Comparison of ENCODE assay signal across 8 mouse cellular contexts in the genomic region with DNA sequence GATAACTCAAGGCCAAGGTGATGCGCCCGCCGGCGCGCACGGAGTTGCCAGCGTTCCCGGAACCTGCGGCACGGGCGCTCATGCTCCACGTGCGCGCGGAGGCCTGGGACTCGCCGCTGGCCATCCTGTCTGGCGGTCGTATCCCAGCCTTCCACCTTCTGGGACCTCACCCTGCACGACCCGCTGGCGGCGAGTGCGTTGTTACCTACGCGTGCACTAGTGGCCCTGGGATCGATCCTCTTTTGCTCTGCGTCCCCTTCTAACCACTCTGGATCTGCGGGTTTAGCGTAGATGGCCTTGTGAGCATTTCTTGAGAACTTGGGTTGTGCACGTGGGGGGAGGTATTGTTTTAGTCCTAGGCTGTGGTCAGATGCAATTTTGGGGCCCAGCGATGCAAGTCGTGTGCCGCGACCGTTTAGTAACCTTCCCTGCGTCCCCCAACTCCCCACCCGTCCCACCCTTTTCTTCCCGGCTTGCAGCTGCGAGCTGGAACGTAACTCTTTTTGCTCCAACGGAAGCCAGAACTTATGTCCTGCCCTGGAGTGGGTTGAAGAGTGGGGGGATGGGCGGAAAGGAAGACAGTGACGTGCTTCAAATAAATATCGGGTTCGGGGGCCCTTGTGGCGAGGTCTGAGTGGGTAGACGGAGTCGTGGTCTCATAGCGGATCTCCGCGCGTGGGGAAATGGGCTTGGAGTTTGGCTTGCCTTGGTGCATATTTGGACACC. TPM values are rescaled to one million over a fixed set of nuclear protein-coding genes. Genes with fewer than 3 reads are reported as not detected.
DNase-seq lines count a peak whose midpoint lies in the region; ATAC-seq and TF ChIP-seq lines count a peak whose summit lies in the region.

No protein-coding gene starts in this region.

- peak overlapping the region; percentile 59 for H3K9ac ChIP-seq in hindbrain, embryonic 15.5 days
- H3K9ac ChIP-seq in liver, postnatal 0 days (replicated peaks), result peak overlapping the region; percentile 79

- TF ChIP-seq EP300 in liver, postnatal 0 days (IDR thresholded peaks at IDR 0.05; ENCODE audit: low read depth), result no peak

- peaks cover 4% of the 10 kb centered on the region; the same call in 1 of the 2 replicates for H3K4me1 ChIP-seq in kidney, adult 2 months (ENCODE audit: control insufficient read depth, insufficient read depth, low read length)
- peaks cover 72% of the 10 kb centered on the region for H3K4me1 ChIP-seq in erythroblast, embryonic 14.5 days (ENCODE audit: control insufficient read depth)
- peaks cover 24% of the 10 kb centered on the region for H3K4me1 ChIP-seq in hindbrain, embryonic 15.5 days (replicated peaks)
- H3K4me1 ChIP-seq in liver, postnatal 0 days (ENCODE audit: insufficient read depth), result peaks cover 29% of the 10 kb centered on the region

- no peak overlapping the region for H3K27ac ChIP-seq in kidney, adult 2 months (ENCODE audit: insufficient read depth, low read depth, low read length)
- H3K27ac ChIP-seq in hindbrain, embryonic 15.5 days (replicated peaks), result peak overlapping the region; percentile 45; the same call in 1 of the 2 replicates
- H3K27ac ChIP-seq in liver, postnatal 0 days (ENCODE audit: low read depth), result peak overlapping the region; percentile 94

- peak overlapping the region; percentile 74 for H3K4me3 ChIP-seq in kidney, adult 2 months (ENCODE audit: insufficient read depth, low read depth, low read length)
- peak overlapping the region; percentile 88 for H3K4me3 ChIP-seq in erythroblast, embryonic 14.5 days (replicated peaks)
- peak overlapping the region; percentile 73 for H3K4me3 ChIP-seq in hindbrain, embryonic 15.5 days
- H3K4me3 ChIP-seq in liver, postnatal 0 days (ENCODE audit: low read depth, low read length), result peak overlapping the region; percentile 87

- no peaks in the 10 kb centered on the region for H3K36me3 ChIP-seq in kidney, adult 2 months (ENCODE audit: control insufficient read depth, insufficient read depth, low read length)
- H3K36me3 ChIP-seq in erythroblast, embryonic 14.5 days (ENCODE audit: control insufficient read depth), result peaks cover 41% of the 10 kb centered on the region
- H3K36me3 ChIP-seq in hindbrain, embryonic 15.5 days, result no peaks in the 10 kb centered on the region
- peaks cover 15% of the 10 kb centered on the region for H3K36me3 ChIP-seq in liver, postnatal 0 days (replicated peaks; ENCODE audit: insufficient read depth, low read length)

- H3K27me3 ChIP-seq in kidney, adult 2 months (replicated peaks; ENCODE audit: control insufficient read depth, insufficient read depth, low read length), result no peaks in the 10 kb centered on the region; the same call in 1 of the 2 replicates
- H3K27me3 ChIP-seq in erythroblast, embryonic 14.5 days (ENCODE audit: control insufficient read depth), result no peaks in the 10 kb centered on the region
- H3K27me3 ChIP-seq in hindbrain, embryonic 15.5 days, result peaks cover 4% of the 10 kb centered on the region; the same call in 1 of the 2 replicates
- H3K27me3 ChIP-seq in liver, postnatal 0 days (ENCODE audit: insufficient read depth, low read length), result no peaks in the 10 kb centered on the region

- TF ChIP-seq POLR2A in kidney, adult 2 months (IDR thresholded peaks at IDR 0.05; ENCODE audit: low read depth, low read length), result no peak

- WGBS in kidney, adult 2 months, result 2% methylated on average over 53 of the region's 53 CpGs
- WGBS in hindbrain, embryonic 15.5 days, result under 1% methylated on average over 53 of the region's 53 CpGs
- under 1% methylated on average over 53 of the region's 53 CpGs for WGBS in liver, postnatal 0 days (ENCODE audit: insufficient replicate concordance)

- no peak for TF ChIP-seq CTCF in kidney, adult 2 months (conservative IDR thresholded peaks at IDR 0.05; ENCODE audit: insufficient read depth, insufficient read length, low read depth, low read length)
- TF ChIP-seq CTCF in liver, postnatal 0 days (IDR thresholded peaks at IDR 0.05; ENCODE audit: low read depth), result no peak

- peak; percentile 15 for DNase-seq in kidney, adult 2 months
- no peak for DNase-seq in kidney, adult 8-10 months
- peak; percentile 41 for DNase-seq in adrenal gland, postnatal 10 days
- peak; percentile 55 for DNase-seq in liver, postnatal 0 days
- peak; percentile 79 for DNase-seq in thymus, postnatal 4 days

- no peaks in the 10 kb centered on the region for H3K9me3 ChIP-seq in erythroblast, embryonic 14.5 days (ENCODE audit: control insufficient read depth, low read length)
- H3K9me3 ChIP-seq in hindbrain, embryonic 15.5 days, result no peaks in the 10 kb centered on the region
- H3K9me3 ChIP-seq in liver, postnatal 0 days (ENCODE audit: low read length), result no peaks in the 10 kb centered on the region

- peak; percentile 83 for ATAC-seq in hindbrain, embryonic 15.5 days (ENCODE audit: low FRiP score, low read depth)
- peak; percentile 70 for ATAC-seq in liver, postnatal 0 days
- ATAC-seq in neutrophil, adult 5-6 weeks (ENCODE audit: extremely low read depth, insufficient number of reproducible peaks, low FRiP score, poor library complexity, severe bottlenecking), result peak; percentile 3; the same call in 1 of the 2 replicates

- peak overlapping the region; percentile 92 for H3K4me2 ChIP-seq in hindbrain, embryonic 15.5 days
- H3K4me2 ChIP-seq in liver, postnatal 0 days (ENCODE audit: low read depth, low read length), result peak overlapping the region; percentile 92

RNA-seq across cellular contexts. Expression of a gene that starts 0.7 kb away (rescaled TPM):
- 1.4 and 1.7 TPM in 2 replicates for polyA plus RNA-seq in kidney, adult 2 months (2012; rRNA removed)
- 10 to 100 TPM in 1 of 2 experiments, 1 to 10 TPM in 1; 9.5 to 14.5 TPM for total RNA-seq in adrenal gland, postnatal 10 days (2021)
- 1.0 and 1.2 TPM in 2 replicates for polyA plus RNA-seq in erythroblast, embryonic 14.5 days (2012)
- 22.5 and 24.3 TPM in 2 replicates for polyA plus RNA-seq in hindbrain, embryonic 15.5 days (2015; fragmentation: Nextera tagmentation; extraction: Ambion mirVana)
- polyA plus RNA-seq in liver, postnatal 0 days (2015; fragmentation: Nextera tagmentation; extraction: Ambion mirVana), result 26.4 and 31.7 TPM in 2 replicates
- 17.1 and 19.3 TPM in 2 replicates for total RNA-seq in neutrophil, adult 5-6 weeks (2017)

Comparison
In these comparisons a context has a peak if more than half of its experiments do, and no peak if none do; other contexts are left out.
1. DNase-seq: peak in kidney, adult 2 months (single experiment), adrenal gland, postnatal 10 days (single experiment), liver, postnatal 0 days (single experiment) and thymus, postnatal 4 days (single experiment); none in kidney, adult 8-10 months (0 of 2).
2. ATAC-seq: peak in every context shown above with its lines; median percentile 83 in hindbrain, embryonic 15.5 days; 70 in liver, postnatal 0 days; 3 in neutrophil, adult 5-6 weeks.
3. Peak in every context shown above with its lines, with median percentiles within 50 percentile points of each other: H3K4me3 ChIP-seq.